Mouse (Mus musculus) kidney, embryonic 15.5 days (tissue): ENCODE measurements around the gene Dlx5. TPM values are rescaled to one million over a fixed set of nuclear protein-coding genes. Genes with fewer than 3 reads are reported as not detected.

Experiments used
- ATAC-seq: fragments of 200-750 bp; cut with Nextera tagmentation; replicated peaks from 2 replicates; pipeline ENCODE4 v1.8.0; 2017; ENCODE audit warnings: moderate TSS enrichment; ENCODE audit not compliant: low FRiP score
- H3K27ac ChIP-seq: fragments of 300-500 bp; sonication (generic); 2 replicates; pipeline ENCODE4 v1.5.1; 2015; ENCODE audit warnings: mild to moderate bottlenecking, inconsistent platforms
- H3K27me3 ChIP-seq: fragments of 300-500 bp; sonication (generic); 2 replicates; pipeline ENCODE4 v1.6.1; 2015; ENCODE audit warnings: inconsistent platforms
- H3K36me3 ChIP-seq: fragments of 300-500 bp; sonication (generic); 2 replicates; pipeline ENCODE4 v1.6.1; 2015; ENCODE audit warnings: inconsistent platforms
- H3K4me1 ChIP-seq: fragments of 300-500 bp; sonication (generic); 2 replicates; pipeline ENCODE4 v1.6.1; 2015; ENCODE audit warnings: inconsistent platforms
- H3K4me2 ChIP-seq: fragments of 300-500 bp; sonication (generic); 2 replicates; pipeline ENCODE4 v1.6.1; 2015; ENCODE audit warnings: moderate library complexity, mild to moderate bottlenecking, inconsistent platforms
- H3K4me3 ChIP-seq: fragments of 300-500 bp; sonication (generic); replicated peaks from 2 replicates; pipeline ENCODE4 v1.5.1; 2015; ENCODE audit warnings: mild to moderate bottlenecking, inconsistent platforms
- H3K9ac ChIP-seq: fragments of 300-500 bp; sonication (generic); 2 replicates; pipeline ENCODE4 v1.6.1; 2015; ENCODE audit warnings: mild to moderate bottlenecking, inconsistent platforms
- H3K9me3 ChIP-seq: fragments of 300-500 bp; sonication (generic); replicated peaks from 2 replicates; pipeline ENCODE4 v1.6.1; 2016; ENCODE audit warnings: inconsistent platforms
- WGBS: fragments of 180-500 bp; shearing (Covaris S2); methylation state at CpG from one replicate; pipeline ENCODE4 v1.1.7; 2015; ENCODE audit warnings: mixed read lengths; 5-methylcytosine and 5-hydroxymethylcytosine counted together
- polyA plus RNA-seq: library from polyadenylated mRNA; unstranded; fragments of >200 nt; fragmentation: Nextera tagmentation; extraction: Ambion mirVana; gene quantifications from 2 replicates; pipeline ENCODE4 v1.2.1, GENCODE M21; 2015

Gene Dlx5
- polyA plus RNA-seq, 1 experiment from 2014 or later = 0.35 TPM

DNA sequence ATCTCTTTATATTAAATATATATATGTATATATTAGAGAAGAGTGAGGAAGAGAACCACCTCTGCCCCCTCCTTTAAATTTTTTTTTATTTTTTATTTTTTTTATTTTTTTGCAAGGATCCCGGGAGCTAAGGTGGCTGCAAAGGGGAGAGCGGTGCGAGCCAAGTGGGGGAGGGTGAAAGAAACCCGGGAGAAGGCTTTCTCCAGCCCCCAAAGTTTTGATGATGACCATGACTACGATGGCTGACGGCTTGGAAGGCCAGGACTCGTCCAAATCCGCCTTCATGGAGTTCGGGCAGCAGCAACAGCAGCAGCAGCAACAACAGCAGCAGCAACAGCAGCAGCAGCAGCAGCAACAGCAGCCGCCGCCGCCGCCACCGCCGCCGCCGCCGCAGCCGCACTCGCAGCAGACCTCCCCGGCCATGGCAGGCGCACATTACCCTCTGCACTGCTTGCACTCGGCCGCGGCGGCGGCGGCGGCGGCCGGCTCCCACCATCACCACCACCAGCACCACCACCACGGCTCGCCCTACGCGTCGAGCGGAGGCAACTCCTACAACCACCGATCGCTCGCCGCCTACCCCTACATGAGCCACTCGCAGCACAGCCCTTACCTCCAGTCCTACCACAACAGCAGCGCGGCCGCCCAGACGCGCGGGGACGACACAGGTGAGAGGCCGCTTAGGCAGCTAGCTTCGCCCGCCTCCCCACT is 18.6 kb downstream of the Dlx5 start, which contains the start of gene Dlx6:
Dlx6 (plus strand) TSS at position 175 of the 711 bp plus-strand sequence.
- ATAC-seq = peak; percentile 86
- Histone ChIP-seq H3K4me1 (peaks cover 34% of the 10 kb centered on the region), H3K36me3 (no peaks in the 10 kb centered on the region), H3K9ac (no peak within 1 kb of the TSS), H3K27me3 (peaks cover 97% of the 10 kb centered on the region), H3K27ac (no peak within 1 kb of the TSS), H3K9me3 (no peaks in the 10 kb centered on the region), H3K4me3 (peak within 1 kb of the TSS; percentile 42), H3K4me2 (peak within 1 kb of the TSS; percentile 77)
- 1% methylated on average over 42 of the region's 52 CpGs for WGBS

DNA sequence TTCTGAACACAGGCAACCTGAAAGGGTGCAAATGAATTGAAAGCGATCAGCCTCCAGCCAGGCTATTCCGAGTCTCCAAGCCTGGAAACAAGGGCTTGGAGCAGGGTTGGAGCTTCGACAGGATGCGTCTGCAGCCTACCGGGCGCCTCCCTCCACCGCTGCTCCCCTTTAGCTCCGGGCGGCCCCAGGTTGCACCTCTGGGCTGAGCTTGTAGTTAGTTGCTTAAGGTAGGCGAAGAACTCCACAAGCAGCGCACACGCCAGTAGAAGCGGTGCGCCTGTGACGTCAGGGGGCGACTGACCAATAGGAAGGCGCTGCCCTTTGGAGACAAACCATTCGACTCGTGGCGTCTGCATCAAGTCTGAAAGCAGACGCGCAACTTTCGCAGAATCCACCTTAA is 19.3 kb downstream of the Dlx5 start:
- peak; percentile 57 for ATAC-seq
- Histone ChIP-seq H3K4me2 (peak overlapping the region; percentile 77), H3K4me3 (peak overlapping the region; percentile 42), H3K9me3 (no peaks in the 10 kb centered on the region), H3K27me3 (peaks cover 99% of the 10 kb centered on the region), H3K27ac (no peak overlapping the region), H3K9ac (no peak overlapping the region), H3K4me1 (peaks cover 34% of the 10 kb centered on the region), H3K36me3 (no peaks in the 10 kb centered on the region)
- WGBS = under 1% methylated on average over 23 of the region's 23 CpGs

GRCm38 (mm10) chr6:6861798-6862428 is 20.0 kb downstream of the Dlx5 start:
- Histone ChIP-seq H3K4me2 (no peak overlapping the region), H3K4me1 (peaks cover 34% of the 10 kb centered on the region), H3K9me3 (no peaks in the 10 kb centered on the region), H3K27ac (no peak overlapping the region), H3K4me3 (no peak overlapping the region), H3K27me3 (peaks cover 98% of the 10 kb centered on the region), H3K36me3 (no peaks in the 10 kb centered on the region), H3K9ac (no peak overlapping the region)
- 3% methylated on average over 11 of the region's 11 CpGs for WGBS
- ATAC-seq = no peak

DNA sequence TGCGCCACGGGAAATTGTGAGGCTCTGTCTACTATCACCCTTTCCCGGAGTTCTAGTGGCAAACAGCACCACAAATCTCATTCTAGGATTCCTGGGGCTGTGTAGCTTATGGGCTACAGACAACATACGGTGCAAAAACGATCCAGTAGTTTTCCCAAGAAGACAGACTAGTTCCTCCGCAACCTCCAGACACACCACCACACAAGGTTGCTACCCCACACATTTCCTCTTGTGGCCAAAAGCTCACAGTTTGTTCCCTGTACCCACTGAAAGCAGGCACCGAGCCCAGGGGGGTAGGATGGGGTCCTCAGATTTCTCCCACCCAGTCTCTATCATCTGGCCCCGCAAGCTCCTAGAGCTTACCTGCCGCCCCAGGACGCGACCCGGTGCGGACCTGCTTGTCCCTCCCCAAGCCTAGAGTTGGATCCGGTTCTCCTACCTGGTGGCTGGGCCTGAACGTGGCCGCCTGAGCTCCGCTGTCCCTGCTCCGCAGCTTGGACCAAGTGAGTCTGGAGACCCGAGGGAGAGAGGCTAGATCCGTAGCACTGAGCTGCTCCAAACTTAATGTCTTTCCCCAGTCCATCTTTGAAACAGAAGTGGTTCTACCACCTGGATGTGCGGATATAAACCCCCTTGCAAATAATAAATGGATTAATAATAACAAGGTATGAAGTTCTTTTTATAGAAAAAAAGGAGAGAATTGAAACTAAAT is 20.6 kb downstream of the Dlx5 start:
- WGBS = 2% methylated on average over 21 of the region's 21 CpGs
- Histone ChIP-seq H3K4me3 (0 out of 2 replicates have a peak overlapping the region, but pooled peaks have one; percentile 1), H3K36me3 (no peaks in the 10 kb centered on the region), H3K9me3 (no peaks in the 10 kb centered on the region), H3K4me1 (peaks cover 37% of the 10 kb centered on the region), H3K4me2 (peak overlapping the region; percentile 5; the same call in 1 of the 2 replicates), H3K27me3 (peaks cover 98% of the 10 kb centered on the region), H3K9ac (no peak overlapping the region), H3K27ac (no peak overlapping the region)
- ATAC-seq = no peak

DNA sequence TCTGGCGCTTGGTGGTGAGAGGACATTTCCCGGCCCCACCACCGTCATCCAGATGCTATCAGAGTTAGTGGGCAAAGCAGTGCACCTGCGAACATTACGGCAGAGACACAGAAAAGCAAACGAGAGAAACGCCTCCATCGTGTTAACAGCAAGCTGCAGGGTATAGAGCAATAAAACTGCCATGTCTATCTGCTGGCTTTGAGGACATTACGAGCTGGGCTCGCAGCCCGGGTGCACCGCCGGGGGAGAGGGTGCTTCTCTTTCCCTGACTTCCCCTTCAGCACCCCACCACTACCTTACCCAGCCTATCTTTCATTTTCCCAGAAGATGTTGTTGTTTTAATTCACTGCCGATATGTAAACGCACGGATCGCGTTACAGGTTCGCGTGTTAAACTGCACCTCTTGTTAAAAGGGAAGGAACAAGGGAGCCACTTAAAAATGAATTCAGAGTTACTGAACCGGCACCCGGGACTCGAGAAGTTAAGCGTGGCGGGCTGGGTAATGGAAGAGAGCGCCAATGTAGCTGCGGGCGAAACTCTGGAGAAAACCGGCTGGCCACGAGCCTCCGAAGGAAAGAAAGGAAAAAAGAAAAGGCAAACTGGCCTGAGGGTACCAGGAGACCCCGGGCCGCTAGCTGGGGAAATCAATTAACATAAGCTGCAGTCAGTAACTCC is 21.3 kb downstream of the Dlx5 start:
- Histone ChIP-seq H3K27me3 (peaks cover 98% of the 10 kb centered on the region), H3K36me3 (no peaks in the 10 kb centered on the region), H3K4me3 (0 out of 2 replicates have a peak overlapping the region, but pooled peaks have one; percentile 2), H3K4me2 (peak overlapping the region; percentile 5; the same call in 1 of the 2 replicates), H3K4me1 (peaks cover 37% of the 10 kb centered on the region), H3K27ac (no peak overlapping the region), H3K9ac (no peak overlapping the region), H3K9me3 (no peaks in the 10 kb centered on the region)
- under 1% methylated on average over 33 of the region's 33 CpGs for WGBS
- ATAC-seq = no peak

GRCm38 (mm10) chr6:6859950-6860410 is 21.9 kb downstream of the Dlx5 start:
- Histone ChIP-seq H3K27me3 (peaks cover 98% of the 10 kb centered on the region), H3K4me2 (0 out of 2 replicates have a peak overlapping the region, but pooled peaks have one; percentile 5), H3K4me3 (peak overlapping the region; percentile 2; the same call in 1 of the 2 replicates), H3K27ac (no peak overlapping the region), H3K9ac (no peak overlapping the region), H3K9me3 (no peaks in the 10 kb centered on the region), H3K4me1 (peaks cover 37% of the 10 kb centered on the region), H3K36me3 (no peaks in the 10 kb centered on the region)
- no peak for ATAC-seq
- WGBS = under 1% methylated on average over 21 of the region's 21 CpGs

DNA sequence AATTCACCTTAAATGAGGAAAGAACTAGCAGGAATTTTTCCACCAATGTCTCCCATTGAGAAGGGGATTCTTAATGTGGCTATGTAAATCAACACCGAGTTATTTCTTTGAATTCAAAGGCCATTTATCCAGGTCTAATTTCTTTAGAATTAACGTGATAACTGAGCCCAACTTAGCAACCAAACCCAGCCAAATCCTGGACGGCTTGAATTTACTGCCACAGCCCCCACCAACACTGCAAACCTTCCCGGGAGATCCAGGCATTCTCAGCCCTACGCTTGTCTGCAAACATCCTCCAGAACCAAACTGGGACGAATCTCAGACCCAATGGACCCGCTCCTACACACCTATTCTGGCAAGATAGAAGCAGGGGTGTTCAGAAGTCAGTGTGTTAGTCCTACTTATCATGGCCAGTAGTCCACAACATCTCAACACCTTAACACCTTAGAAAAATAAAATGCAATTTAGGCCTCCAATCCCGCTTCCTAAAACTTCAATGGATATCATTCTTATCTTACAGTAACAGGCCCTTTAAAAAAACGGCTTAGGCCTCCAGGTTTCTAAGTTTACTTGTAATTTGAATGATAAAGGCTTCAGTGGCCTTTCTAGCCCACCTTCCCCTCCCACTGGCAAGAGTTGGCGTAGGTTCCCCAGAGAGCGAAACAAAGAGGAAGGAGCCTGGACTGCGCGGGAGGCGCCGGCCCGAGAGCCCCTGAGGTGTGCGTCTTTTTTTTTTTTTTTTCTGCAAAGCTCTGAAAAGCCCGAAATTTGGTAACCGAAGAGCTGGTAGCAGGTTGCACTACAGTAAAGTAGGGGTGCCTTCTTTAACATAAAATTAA is 22.6 kb downstream of the Dlx5 start:
- Histone ChIP-seq H3K4me2 (no peak overlapping the region), H3K4me1 (peaks cover 37% of the 10 kb centered on the region), H3K27ac (no peak overlapping the region), H3K4me3 (no peak overlapping the region), H3K27me3 (peaks cover 98% of the 10 kb centered on the region), H3K9me3 (no peaks in the 10 kb centered on the region), H3K36me3 (no peaks in the 10 kb centered on the region), H3K9ac (no peak overlapping the region)
- WGBS = 1% methylated on average over 19 of the region's 19 CpGs
- no peak for ATAC-seq

- peaks cover 31% of the 10 kb centered on the region for H3K4me1 ChIP-seq
- H3K27ac ChIP-seq = no peak overlapping the region
- no peaks in the 10 kb centered on the region for H3K36me3 ChIP-seq
- peaks cover 97% of the 10 kb centered on the region for H3K27me3 ChIP-seq
- no peak for ATAC-seq
- H3K9ac ChIP-seq = no peak overlapping the region
- H3K9me3 ChIP-seq = no peaks in the 10 kb centered on the region
- no peak overlapping the region for H3K4me2 ChIP-seq
- H3K4me3 ChIP-seq = no peak overlapping the region
- 0% methylated on average over 1 of the region's 1 CpGs for WGBS
Observed at GRCm38 (mm10) chr6:6858571-6858970, 23.3 kb downstream of the Dlx5 start.

GRCm38 (mm10) chr6:6857766-6858165 is 24.1 kb downstream of the Dlx5 start:
- H3K27ac ChIP-seq = no peak overlapping the region

GRCm38 (mm10) chr6:6856881-6857280 is 25.0 kb downstream of the Dlx5 start:
- WGBS = 4% methylated on average over 4 of the region's 4 CpGs

More at GRCm38 (mm10) chr6:6857766-6858165, 24.1 kb downstream of the Dlx5 start:
- Histone ChIP-seq H3K27me3 (peaks cover 97% of the 10 kb centered on the region), H3K9me3 (no peaks in the 10 kb centered on the region), H3K36me3 (no peaks in the 10 kb centered on the region), H3K4me1 (peaks cover 23% of the 10 kb centered on the region), H3K9ac (no peak overlapping the region), H3K4me2 (no peak overlapping the region), H3K4me3 (no peak overlapping the region)
- no peak for ATAC-seq
- WGBS = 5% methylated on average over 2 of the region's 2 CpGs

DNA sequence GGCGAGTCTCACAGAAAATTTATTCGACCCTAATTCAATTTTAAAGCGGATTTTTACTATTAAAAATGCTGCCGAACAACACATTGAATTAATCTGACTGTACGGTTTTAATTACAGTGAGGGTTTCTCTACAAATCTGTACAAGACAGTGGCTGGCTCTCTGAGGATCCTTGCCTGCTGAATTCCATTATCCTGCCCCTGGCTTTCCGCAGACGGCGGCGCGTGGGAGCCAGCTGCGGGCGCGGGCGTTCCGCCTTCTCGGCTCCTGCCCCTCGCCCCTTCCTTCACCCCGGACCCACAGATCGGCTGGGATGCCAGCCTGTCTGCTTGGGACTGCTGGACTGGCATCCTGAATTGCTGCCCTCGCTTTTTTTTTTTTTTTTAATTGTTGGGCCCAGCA is 25.6 kb downstream of the Dlx5 start:
- H3K27ac ChIP-seq = no peak overlapping the region
- WGBS = 2% methylated on average over 20 of the region's 20 CpGs

More at GRCm38 (mm10) chr6:6856881-6857280, 25.0 kb downstream of the Dlx5 start:
- no peaks in the 10 kb centered on the region for H3K9me3 ChIP-seq
- no peak overlapping the region for H3K27ac ChIP-seq
- peaks cover 18% of the 10 kb centered on the region for H3K4me1 ChIP-seq
- H3K36me3 ChIP-seq = no peaks in the 10 kb centered on the region
- ATAC-seq = no peak
- no peak overlapping the region for H3K4me3 ChIP-seq
- H3K9ac ChIP-seq = no peak overlapping the region
- H3K27me3 ChIP-seq = peaks cover 97% of the 10 kb centered on the region
- H3K4me2 ChIP-seq = no peak overlapping the region

More for the DNA sequence above, 25.6 kb downstream of the Dlx5 start:
- ATAC-seq = no peak
- Histone ChIP-seq H3K36me3 (no peaks in the 10 kb centered on the region), H3K4me2 (no peak overlapping the region), H3K4me3 (no peak overlapping the region), H3K4me1 (peaks cover 18% of the 10 kb centered on the region), H3K9ac (no peak overlapping the region), H3K9me3 (no peaks in the 10 kb centered on the region), H3K27me3 (peaks cover 98% of the 10 kb centered on the region)
